Mouse (Mus musculus): ENCODE data around the gene Pck1. TPM values are rescaled to one million over a fixed set of nuclear protein-coding genes. Genes with fewer than 3 reads are reported as not detected.

Pck1 gene
- polyA plus RNA-seq, 1 experiment from 2014 or later, result not detected

DNA sequence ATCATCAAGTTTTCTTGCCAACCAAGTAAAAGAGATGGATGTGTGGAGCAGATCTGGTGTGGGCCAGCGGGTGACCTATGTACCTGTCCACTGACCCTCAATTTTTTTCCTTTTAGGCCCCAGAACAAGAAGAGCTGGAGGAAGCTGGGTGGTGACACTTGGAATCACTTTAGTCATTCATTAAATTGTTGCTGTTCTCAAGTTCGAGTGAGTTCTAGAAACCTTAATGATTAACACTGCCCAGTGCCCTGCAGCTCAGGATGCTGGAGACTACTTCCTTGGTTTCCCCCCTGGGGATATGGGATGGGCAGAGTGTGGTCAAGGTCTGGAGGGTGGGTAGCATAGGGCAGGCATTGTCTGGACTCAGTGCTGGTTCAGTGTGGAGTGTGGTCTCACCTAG is 23.7 kb upstream of the Pck1 start:
- 82% methylated on average over 2 of the region's 2 CpGs for WGBS
- no peak for DNase-seq (ENCODE audit: low spot score)

DNA sequence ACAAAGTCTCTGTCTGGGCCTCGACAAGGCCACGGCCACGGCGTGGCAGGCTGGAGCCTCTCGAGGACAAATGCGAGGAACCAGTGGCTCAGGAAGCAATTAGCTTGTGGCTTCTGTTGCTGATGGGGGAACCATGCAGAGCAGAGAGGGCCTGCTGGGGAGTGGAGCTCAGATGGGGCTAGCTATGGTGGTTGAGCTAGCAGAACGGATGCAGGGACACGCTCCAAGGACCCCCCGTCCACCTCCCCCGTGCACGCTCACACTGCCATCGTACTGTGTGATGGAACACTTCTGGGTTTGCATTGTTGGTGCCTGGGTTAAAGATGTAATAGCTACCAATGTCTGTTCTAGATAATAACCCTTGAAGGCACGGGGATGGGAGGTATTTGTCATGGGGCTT is 20.6 kb upstream of the Pck1 start:
- no peak for DNase-seq (ENCODE audit: low spot score)
- Histone ChIP-seq H3K27me3 (ENCODE audit: insufficient read depth, poor library complexity, severe bottlenecking) (peaks cover 7% of the 10 kb centered on the region; the same call in 1 of the 2 replicates), H3K27ac (no peak overlapping the region), H3K4me1 (replicated peaks) (peaks cover 8% of the 10 kb centered on the region; the same call in 1 of the 2 replicates), H3K4me3 (no peak overlapping the region), H3K36me3 (no peaks in the 10 kb centered on the region), H3K9me3 (peaks cover 2% of the 10 kb centered on the region; the same call in 1 of the 2 replicates)
- WGBS, result 88% methylated on average over 13 of the region's 13 CpGs

More for the DNA sequence above, 23.7 kb upstream of the Pck1 start:
- no peaks in the 10 kb centered on the region for H3K36me3 ChIP-seq
- peaks cover 3% of the 10 kb centered on the region; the same call in 1 of the 2 replicates for H3K9me3 ChIP-seq
- no peaks in the 10 kb centered on the region; the same call in 1 of the 2 replicates for H3K27me3 ChIP-seq (ENCODE audit: insufficient read depth, poor library complexity, severe bottlenecking)
- H3K27ac ChIP-seq, result no peak overlapping the region
- no peak overlapping the region for H3K4me3 ChIP-seq
- H3K4me1 ChIP-seq (replicated peaks), result peaks cover 8% of the 10 kb centered on the region; the same call in 1 of the 2 replicates

DNA sequence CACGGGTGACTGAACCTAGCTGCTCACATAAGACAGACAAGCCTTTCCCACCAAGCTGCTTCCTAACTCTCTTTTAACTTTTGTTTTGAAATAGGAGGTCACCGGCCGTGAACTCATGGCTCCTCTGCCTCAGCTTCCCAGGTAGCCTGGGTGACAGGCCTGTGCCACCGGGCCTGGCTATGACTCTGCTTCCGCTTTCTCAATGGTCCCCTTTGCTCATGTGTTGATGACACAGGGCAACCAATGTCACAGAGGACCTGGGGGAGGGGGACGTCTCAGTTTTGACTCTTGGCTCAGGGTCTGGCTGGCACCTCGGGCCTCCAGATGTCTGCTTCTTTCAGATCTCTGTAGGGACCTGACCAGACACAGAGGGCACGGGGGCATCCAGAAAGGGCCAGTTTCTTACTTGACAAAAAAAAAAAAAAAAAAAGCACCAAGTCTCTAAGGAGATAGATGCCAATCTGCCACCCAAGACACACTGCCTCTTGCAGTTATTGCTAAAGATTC is 20.0 kb upstream of the Pck1 start:
- Histone ChIP-seq H3K36me3 (no peaks in the 10 kb centered on the region), H3K9me3 (no peaks in the 10 kb centered on the region), H3K27me3 (ENCODE audit: insufficient read depth, poor library complexity, severe bottlenecking) (peaks cover 7% of the 10 kb centered on the region; the same call in 1 of the 2 replicates), H3K4me3 (no peak overlapping the region), H3K4me1 (replicated peaks) (peaks cover 8% of the 10 kb centered on the region; the same call in 1 of the 2 replicates), H3K27ac (no peak overlapping the region)
- 76% methylated on average over 8 of the region's 8 CpGs for WGBS
- DNase-seq (ENCODE audit: low spot score), result no peak

DNA sequence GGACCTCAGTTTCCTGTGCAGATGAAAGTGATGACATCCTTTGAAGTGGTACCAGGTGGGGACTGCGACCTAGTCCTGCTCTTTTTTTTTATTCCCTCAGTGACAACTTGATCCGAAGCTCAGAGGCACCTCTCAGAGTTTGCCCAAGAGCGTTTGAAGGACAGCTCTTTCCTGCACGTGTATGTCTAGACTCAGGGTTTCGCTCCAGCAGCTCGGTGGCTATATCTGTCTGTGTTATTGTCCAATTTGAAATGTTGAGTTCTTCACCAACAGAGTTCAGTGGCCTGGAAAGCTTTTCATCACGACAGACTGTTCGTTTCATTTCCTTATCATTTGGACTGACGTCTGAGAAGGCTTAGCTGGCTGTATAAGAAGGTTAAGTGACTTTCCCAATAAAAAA is 18.2 kb upstream of the Pck1 start:
- H3K4me3 ChIP-seq, result no peak overlapping the region
- H3K9me3 ChIP-seq, result no peaks in the 10 kb centered on the region
- H3K27ac ChIP-seq, result no peak overlapping the region
- peaks cover 23% of the 10 kb centered on the region for H3K4me1 ChIP-seq (replicated peaks)
- H3K36me3 ChIP-seq, result no peaks in the 10 kb centered on the region
- 72% methylated on average over 9 of the region's 9 CpGs for WGBS
- no peak for DNase-seq (ENCODE audit: low spot score)
- H3K27me3 ChIP-seq (ENCODE audit: insufficient read depth, poor library complexity, severe bottlenecking), result peaks cover 7% of the 10 kb centered on the region; the same call in 1 of the 2 replicates

DNA sequence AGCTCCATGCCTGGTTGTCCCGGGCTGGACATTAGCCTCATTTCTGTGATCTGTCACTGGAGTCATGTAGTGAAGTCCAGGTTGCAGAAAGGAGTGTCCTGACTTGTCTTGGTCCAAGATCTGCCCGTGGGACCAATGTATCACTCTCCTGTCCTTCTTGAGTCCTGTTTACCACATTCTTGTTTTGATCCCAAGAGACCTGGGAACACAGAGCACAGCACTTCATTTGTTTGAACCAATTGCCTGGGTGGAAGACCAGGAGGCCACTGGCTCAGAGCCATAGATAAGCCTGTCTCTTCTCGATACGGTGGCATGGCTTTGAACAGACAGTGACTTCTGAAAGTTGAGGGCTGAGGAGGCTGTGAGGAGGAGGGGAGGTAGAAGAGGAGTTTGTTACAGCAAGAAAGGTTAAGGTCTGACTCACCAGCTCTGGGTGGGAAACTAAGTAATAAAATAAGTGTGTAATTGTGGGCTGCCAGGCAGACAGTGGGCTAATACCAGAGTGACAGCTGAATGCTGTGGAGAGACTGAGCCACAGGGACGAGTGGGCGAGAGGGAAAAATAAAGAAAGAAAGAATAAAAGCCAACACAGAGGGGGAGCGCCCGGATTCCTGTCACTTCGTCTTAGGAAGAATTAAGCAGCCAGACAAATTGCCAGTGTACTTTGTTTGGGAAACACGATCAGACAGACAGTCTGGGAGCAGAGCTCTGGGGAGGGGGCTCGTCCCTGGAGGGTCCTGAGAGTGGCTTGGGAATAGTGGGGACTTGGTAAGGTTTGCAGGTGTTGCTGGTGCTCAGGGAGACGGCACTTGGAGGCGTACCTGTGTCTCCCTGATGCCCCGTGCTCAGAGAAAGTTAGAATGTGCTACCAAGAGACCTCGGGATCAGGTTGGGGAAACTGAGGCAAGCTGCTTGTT is 14.3 kb upstream of the Pck1 start:
- 50% methylated on average over 15 of the region's 15 CpGs for WGBS
- 0 out of 2 replicates have a peak overlapping the region, but pooled peaks have one; percentile 56 for H3K27ac ChIP-seq
- H3K27me3 ChIP-seq (ENCODE audit: insufficient read depth, poor library complexity, severe bottlenecking), result peaks cover 7% of the 10 kb centered on the region
- DNase-seq (ENCODE audit: low spot score), result no peak
- no peak overlapping the region for H3K4me3 ChIP-seq
- no peaks in the 10 kb centered on the region for H3K9me3 ChIP-seq
- H3K4me1 ChIP-seq (replicated peaks), result peaks cover 33% of the 10 kb centered on the region
- H3K36me3 ChIP-seq, result no peaks in the 10 kb centered on the region

DNA sequence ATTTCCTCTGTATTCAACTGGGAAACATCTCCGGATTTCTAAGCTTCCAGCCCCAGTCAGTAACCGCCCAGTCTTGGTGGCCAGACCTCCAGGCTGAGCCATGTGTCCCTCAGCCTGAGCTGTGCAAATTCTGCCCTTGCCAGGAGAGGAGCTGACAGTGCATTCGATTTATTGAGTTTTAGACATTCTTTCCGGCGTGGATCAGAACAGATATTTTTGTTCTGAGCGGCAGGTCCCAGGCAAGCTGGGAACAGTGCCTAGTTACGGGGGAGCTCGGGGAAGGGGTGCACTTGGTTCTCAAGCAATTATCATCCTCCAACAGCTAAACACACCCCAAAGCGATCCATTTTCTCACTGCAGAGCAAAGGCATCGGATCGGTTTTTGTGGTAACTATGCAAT is 9.2 kb upstream of the Pck1 start:
- Histone ChIP-seq H3K27me3 (ENCODE audit: insufficient read depth, poor library complexity, severe bottlenecking) (no peaks in the 10 kb centered on the region; the same call in 1 of the 2 replicates), H3K27ac (no peak overlapping the region), H3K36me3 (no peaks in the 10 kb centered on the region), H3K9me3 (no peaks in the 10 kb centered on the region), H3K4me3 (no peak overlapping the region), H3K4me1 (replicated peaks) (peaks cover 28% of the 10 kb centered on the region)
- DNase-seq (ENCODE audit: low spot score), result no peak
- 87% methylated on average over 11 of the region's 11 CpGs for WGBS

DNA sequence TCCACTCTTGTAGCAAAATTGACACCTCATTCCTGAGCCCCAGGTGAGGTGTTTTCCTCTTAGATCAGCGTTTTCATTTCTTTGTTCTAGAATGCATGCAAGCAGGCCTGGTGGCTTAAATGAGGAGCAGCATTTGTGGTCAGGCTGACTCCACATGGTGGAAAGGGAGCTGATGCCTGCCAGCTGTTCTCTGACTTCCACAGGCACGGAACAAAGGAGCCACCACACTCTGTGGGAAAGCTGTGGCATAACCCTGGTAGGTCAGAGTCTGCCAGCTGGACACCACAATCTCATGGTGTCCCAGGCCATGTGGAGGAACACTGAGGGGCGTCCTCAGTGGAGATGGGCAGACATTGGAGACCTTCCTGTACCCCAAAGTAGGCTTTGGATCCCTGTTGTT is 7.0 kb upstream of the Pck1 start:
- Histone ChIP-seq H3K27me3 (ENCODE audit: insufficient read depth, poor library complexity, severe bottlenecking) (no peaks in the 10 kb centered on the region; the same call in 1 of the 2 replicates), H3K9me3 (no peaks in the 10 kb centered on the region)

DNA sequence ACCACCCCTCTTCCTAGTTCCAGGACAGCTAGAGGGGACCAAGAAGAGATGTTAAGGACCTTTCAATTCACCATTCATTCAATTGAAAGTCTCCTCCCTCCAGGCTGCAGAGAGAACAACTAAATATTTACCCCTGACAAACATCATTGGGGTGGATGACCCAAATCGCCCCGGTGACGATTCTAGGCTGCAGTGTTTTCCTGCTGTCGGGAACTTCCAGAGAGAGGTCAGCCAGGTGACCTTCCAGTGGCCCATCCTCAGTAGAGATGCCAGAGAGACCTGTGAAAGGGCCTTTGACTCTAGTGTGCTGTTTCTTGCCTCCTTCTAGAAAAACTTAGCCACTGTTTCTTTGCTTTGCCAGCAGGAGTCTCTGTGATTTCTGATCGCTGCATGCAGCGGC is 6.1 kb upstream of the Pck1 start:
- Histone ChIP-seq H3K36me3 (no peaks in the 10 kb centered on the region), H3K27me3 (ENCODE audit: insufficient read depth, poor library complexity, severe bottlenecking) (no peaks in the 10 kb centered on the region), H3K4me1 (replicated peaks) (peaks cover 2% of the 10 kb centered on the region; the same call in 1 of the 2 replicates), H3K4me3 (no peak overlapping the region), H3K27ac (no peak overlapping the region), H3K9me3 (no peaks in the 10 kb centered on the region)
- no peak for DNase-seq (ENCODE audit: low spot score)
- WGBS, result 76% methylated on average over 6 of the region's 6 CpGs

More for the DNA sequence above, 7.0 kb upstream of the Pck1 start:
- no peaks in the 10 kb centered on the region for H3K36me3 ChIP-seq
- no peak overlapping the region for H3K4me3 ChIP-seq
- H3K4me1 ChIP-seq (replicated peaks), result peaks cover 8% of the 10 kb centered on the region
- WGBS, result 70% methylated on average over 3 of the region's 3 CpGs
- DNase-seq (ENCODE audit: low spot score), result no peak
- H3K27ac ChIP-seq, result no peak overlapping the region

DNA sequence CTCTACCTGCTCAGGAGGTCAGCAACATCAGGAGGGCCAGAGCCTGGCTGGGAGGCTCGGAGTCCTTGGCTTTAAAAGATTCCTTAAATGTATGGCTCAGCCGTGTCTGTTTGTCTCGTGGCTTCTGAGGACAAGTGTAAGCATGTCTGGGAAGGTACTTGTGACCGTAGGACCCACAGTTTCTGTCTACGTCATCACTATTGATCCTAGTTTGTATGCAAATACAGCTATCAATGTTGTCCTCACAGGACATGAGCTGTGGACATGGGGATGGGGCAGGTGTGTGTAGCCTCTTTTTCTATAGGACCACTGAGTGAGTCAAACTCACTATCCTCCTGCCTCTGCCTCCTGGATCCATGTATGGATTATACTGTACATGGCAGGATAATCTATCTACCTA is 4.8 kb upstream of the Pck1 start:
- no peaks in the 10 kb centered on the region for H3K27me3 ChIP-seq (ENCODE audit: insufficient read depth, poor library complexity, severe bottlenecking)
- no peaks in the 10 kb centered on the region for H3K9me3 ChIP-seq
- DNase-seq (ENCODE audit: low spot score), result no peak
- H3K4me3 ChIP-seq, result no peak overlapping the region
- no peaks in the 10 kb centered on the region for H3K36me3 ChIP-seq
- 89% methylated on average over 5 of the region's 5 CpGs for WGBS
- H3K4me1 ChIP-seq (replicated peaks), result no peaks in the 10 kb centered on the region
- no peak overlapping the region for H3K27ac ChIP-seq

DNA sequence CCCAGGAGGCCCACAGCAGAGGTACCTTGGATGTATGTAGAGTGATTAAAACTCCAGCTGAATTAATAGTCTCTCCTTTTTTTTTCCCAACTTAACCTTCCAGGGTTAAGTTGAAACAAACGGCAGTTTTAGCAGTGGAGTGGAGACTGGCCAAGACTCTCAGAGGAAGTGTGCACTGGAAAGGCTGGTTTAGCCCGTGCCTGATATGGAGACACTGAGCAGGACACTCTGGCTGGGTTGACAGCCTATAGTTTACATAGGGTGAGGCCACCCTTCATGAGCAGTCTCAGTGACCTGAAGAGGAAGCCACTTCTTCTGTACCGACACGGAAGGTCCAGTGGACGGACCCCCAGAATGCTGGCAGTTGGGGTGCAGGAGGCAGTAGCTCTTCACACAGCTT is 1.5 kb upstream of the Pck1 start:
- H3K4me3 ChIP-seq, result no peak overlapping the region
- no peaks in the 10 kb centered on the region for H3K27me3 ChIP-seq (ENCODE audit: insufficient read depth, poor library complexity, severe bottlenecking)
- H3K27ac ChIP-seq, result no peak overlapping the region
- H3K36me3 ChIP-seq, result no peaks in the 10 kb centered on the region
- 94% methylated on average over 5 of the region's 5 CpGs for WGBS
- no peak for DNase-seq (ENCODE audit: low spot score)
- no peaks in the 10 kb centered on the region for H3K4me1 ChIP-seq (replicated peaks)
- H3K9me3 ChIP-seq, result no peaks in the 10 kb centered on the region

DNA sequence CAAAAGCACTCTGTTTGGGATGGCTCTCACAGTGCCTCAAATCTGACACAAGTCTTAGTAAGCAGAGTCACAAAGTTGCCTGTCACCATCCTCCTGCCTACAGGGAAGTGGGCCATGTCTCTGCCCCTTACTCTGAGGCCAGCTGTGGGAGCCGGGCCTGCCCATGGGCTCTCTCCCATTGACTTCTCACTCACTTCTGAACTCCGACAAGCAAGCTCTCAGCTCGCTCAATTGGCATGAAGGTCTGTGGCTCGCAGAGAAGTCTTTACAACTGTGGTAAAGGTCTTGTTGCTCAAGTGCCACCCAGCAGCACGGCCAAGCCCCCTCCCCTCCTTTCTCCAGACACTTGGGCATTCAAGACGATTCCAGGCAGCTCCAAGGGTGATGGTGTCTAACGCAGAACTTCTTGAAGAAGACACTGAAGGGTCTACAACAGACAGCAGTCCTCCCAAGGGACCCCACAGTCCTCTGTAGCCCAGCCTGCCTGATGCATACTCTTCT is 1.0 kb upstream of the Pck1 start:
- DNase-seq (ENCODE audit: low spot score), result no peak
- no peaks in the 10 kb centered on the region for H3K9me3 ChIP-seq
- no peaks in the 10 kb centered on the region for H3K36me3 ChIP-seq
- WGBS, result 85% methylated on average over 7 of the region's 7 CpGs
- no peak overlapping the region for H3K4me3 ChIP-seq
- H3K27me3 ChIP-seq (ENCODE audit: insufficient read depth, poor library complexity, severe bottlenecking), result no peaks in the 10 kb centered on the region
- H3K4me1 ChIP-seq (replicated peaks), result no peaks in the 10 kb centered on the region
- H3K27ac ChIP-seq, result no peak overlapping the region

DNA sequence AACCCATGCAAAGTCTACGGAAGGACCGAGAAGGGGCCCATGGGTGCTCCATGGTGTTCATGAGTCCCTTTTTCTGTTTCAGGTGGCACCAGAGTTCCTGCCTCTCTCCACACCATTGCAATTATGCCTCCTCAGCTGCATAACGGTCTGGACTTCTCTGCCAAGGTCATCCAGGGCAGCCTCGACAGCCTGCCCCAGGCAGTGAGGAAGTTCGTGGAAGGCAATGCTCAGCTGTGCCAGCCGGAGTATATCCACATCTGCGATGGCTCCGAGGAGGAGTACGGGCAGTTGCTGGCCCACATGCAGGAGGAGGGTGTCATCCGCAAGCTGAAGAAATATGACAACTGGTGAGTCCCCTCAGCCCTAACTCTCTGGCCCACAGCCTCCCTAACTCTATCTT is 418 bp downstream of the Pck1 start:
- Histone ChIP-seq H3K9me3 (no peaks in the 10 kb centered on the region), H3K27ac (no peak overlapping the region), H3K27me3 (ENCODE audit: insufficient read depth, poor library complexity, severe bottlenecking) (no peaks in the 10 kb centered on the region), H3K36me3 (no peaks in the 10 kb centered on the region), H3K4me1 (replicated peaks) (no peaks in the 10 kb centered on the region), H3K4me3 (no peak overlapping the region)
- DNase-seq (ENCODE audit: low spot score), result no peak
- 89% methylated on average over 10 of the region's 10 CpGs for WGBS

DNA sequence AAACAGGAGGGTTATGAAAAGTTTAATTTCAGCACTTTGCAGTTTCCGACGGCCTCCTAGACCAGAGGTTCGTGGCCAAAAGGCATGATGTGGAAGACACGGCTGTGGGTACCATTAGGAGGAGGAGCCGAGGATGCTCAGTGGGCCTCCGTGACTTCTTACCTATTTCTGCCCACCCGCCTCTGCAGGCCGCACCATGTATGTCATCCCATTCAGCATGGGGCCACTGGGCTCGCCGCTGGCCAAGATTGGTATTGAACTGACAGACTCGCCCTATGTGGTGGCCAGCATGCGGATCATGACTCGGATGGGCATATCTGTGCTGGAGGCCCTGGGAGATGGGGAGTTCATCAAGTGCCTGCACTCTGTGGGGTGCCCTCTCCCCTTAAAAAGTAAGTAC is 1.7 kb downstream of the Pck1 start:
- Histone ChIP-seq H3K4me3 (no peak overlapping the region), H3K36me3 (no peaks in the 10 kb centered on the region), H3K9me3 (no peaks in the 10 kb centered on the region), H3K27ac (no peak overlapping the region), H3K27me3 (ENCODE audit: insufficient read depth, poor library complexity, severe bottlenecking) (no peaks in the 10 kb centered on the region), H3K4me1 (replicated peaks) (peaks cover 4% of the 10 kb centered on the region)
- no peak for DNase-seq (ENCODE audit: low spot score)
- WGBS, result 92% methylated on average over 13 of the region's 13 CpGs

All from hindbrain, embryonic 10.5 days (tissue).